Mouse (Mus musculus): ENCODE results near the gene Smad3. TPM values are rescaled to one million over a fixed set of nuclear protein-coding genes. Genes with fewer than 3 reads are reported as not detected.

The Smad3 gene
- polyA plus RNA-seq, 1 experiment from 2014 or later, result 11.8 TPM

DNA sequence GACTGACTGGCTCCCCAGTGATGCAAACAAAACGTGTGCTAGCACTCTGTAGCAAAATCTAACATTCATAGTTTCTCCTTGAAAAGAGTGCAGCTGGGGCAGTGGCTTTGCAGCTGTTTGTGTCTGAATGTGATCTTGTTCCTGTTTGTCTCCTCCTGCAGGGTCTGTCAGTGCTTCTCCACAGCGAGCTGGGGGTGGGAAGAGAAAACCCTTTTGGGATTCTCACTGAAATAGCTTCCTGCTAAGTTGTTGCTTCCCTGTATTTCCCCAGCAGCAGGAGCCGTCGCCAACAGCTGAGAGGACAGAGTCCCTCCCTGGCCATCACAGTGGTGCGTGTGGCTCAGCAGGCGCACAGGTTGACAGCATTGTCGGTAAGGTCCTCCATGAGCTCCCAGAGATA is 121.7 kb downstream of the Smad3 start:
- 83% methylated on average over 7 of the region's 7 CpGs for WGBS
- ATAC-seq (no peak), DNase-seq (ENCODE audit: low spot score) (no peak)
- Histone ChIP-seq H3K9me3 (ENCODE audit: low read length) (no peaks in the 10 kb centered on the region), H3K4me1 (ENCODE audit: insufficient read depth, low read depth, low read length) (no peaks in the 10 kb centered on the region), H3K27me3 (replicated peaks; ENCODE audit: insufficient read depth, low read length) (no peaks in the 10 kb centered on the region), H3K36me3 (ENCODE audit: insufficient read depth, low read length) (peaks cover 8% of the 10 kb centered on the region; the same call in 1 of the 2 replicates), H3K4me3 (ENCODE audit: low read depth, low read length) (no peak overlapping the region), H3K4me2 (replicated peaks; ENCODE audit: low read depth, low read length) (no peak overlapping the region), H3K9ac (replicated peaks; ENCODE audit: low read depth) (no peak overlapping the region), H3K27ac (ENCODE audit: low read length) (no peak overlapping the region)
- TF ChIP-seq CTCF (IDR thresholded peaks at IDR 0.05), result no peak
- no peak for TF ChIP-seq EP300 (IDR thresholded peaks at IDR 0.05)

DNA sequence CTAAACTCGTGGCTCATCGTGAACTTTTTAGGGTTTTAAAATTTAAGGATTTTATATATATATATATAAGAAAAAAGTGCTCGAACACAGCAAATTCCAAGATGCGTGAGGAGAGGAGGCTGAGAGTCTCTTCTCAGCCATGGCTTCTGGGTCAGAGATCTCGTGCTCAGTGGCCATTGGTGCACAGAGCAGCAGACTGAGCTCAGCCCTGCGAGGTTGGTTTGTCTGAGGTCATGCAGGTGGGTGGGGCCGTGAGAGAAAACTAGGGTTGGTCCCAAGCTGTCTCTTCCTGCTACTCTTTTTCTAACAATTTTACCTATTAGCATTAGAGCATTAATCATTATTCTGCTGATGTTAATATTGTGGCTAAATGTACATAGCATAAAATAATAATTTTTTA is 124.5 kb downstream of the Smad3 start:
- Histone ChIP-seq H3K9ac (replicated peaks; ENCODE audit: low read depth) (no peak overlapping the region), H3K4me3 (ENCODE audit: low read depth, low read length) (no peak overlapping the region), H3K27ac (ENCODE audit: low read length) (no peak overlapping the region), H3K4me2 (replicated peaks; ENCODE audit: low read depth, low read length) (no peak overlapping the region), H3K9me3 (ENCODE audit: low read length) (no peaks in the 10 kb centered on the region), H3K27me3 (replicated peaks; ENCODE audit: insufficient read depth, low read length) (no peaks in the 10 kb centered on the region), H3K36me3 (ENCODE audit: insufficient read depth, low read length) (peaks cover 8% of the 10 kb centered on the region; the same call in 1 of the 2 replicates), H3K4me1 (ENCODE audit: insufficient read depth, low read depth, low read length) (no peaks in the 10 kb centered on the region)
- DNase-seq (ENCODE audit: low spot score), result no peak
- peak; percentile 74 for ATAC-seq
- WGBS, result 46% methylated on average over 7 of the region's 7 CpGs
- TF ChIP-seq EP300 (IDR thresholded peaks at IDR 0.05) (no peak), CTCF (IDR thresholded peaks at IDR 0.05) (no peak)

- TF ChIP-seq CTCF (IDR thresholded peaks at IDR 0.05) (peak; percentile 48), EP300 (IDR thresholded peaks at IDR 0.05) (peak; percentile 74)
- no peaks in the 10 kb centered on the region for H3K4me1 ChIP-seq (ENCODE audit: insufficient read depth, low read depth, low read length)
- ATAC-seq (peak; percentile 81), DNase-seq (ENCODE audit: low spot score) (peak; percentile 65)
- 36% methylated on average over 11 of the region's 11 CpGs for WGBS
- H3K4me3 ChIP-seq (ENCODE audit: low read depth, low read length), result no peak overlapping the region
- H3K36me3 ChIP-seq (ENCODE audit: insufficient read depth, low read length), result peaks cover 8% of the 10 kb centered on the region; the same call in 1 of the 2 replicates
- no peaks in the 10 kb centered on the region for H3K9me3 ChIP-seq (ENCODE audit: low read length)
- H3K27ac ChIP-seq (ENCODE audit: low read length), result no peak overlapping the region
- H3K4me2 ChIP-seq (replicated peaks; ENCODE audit: low read depth, low read length), result no peak overlapping the region
- no peak overlapping the region for H3K9ac ChIP-seq (replicated peaks; ENCODE audit: low read depth)
- H3K27me3 ChIP-seq (replicated peaks; ENCODE audit: insufficient read depth, low read length), result no peaks in the 10 kb centered on the region
Measured at GRCm38 (mm10) chr9:63632924-63633323, 124.9 kb downstream of the Smad3 start.

DNA sequence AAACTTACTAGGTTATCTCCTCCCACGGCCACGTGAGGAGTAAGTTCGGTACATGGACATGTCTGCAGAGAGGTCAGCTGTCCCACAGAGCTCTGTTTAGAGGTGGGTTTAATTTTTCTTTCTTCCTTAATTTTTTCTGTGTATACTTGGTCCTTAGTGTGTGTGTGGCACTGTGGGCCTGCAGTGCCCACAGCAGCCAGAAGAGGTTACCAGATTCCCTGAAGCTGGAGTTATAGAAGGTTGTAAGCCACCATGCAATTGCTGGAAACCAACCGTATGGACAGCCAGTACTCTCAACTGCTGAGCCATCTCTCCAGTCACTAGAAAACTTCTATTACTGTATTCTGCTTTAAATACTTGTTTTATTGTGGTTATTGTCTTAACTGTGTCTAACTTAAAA is 125.7 kb downstream of the Smad3 start:
- H3K27me3 ChIP-seq (replicated peaks; ENCODE audit: insufficient read depth, low read length), result no peaks in the 10 kb centered on the region
- no peaks in the 10 kb centered on the region for H3K9me3 ChIP-seq (ENCODE audit: low read length)
- TF ChIP-seq CTCF (IDR thresholded peaks at IDR 0.05) (peak; percentile 44), EP300 (IDR thresholded peaks at IDR 0.05) (no peak)
- H3K27ac ChIP-seq (ENCODE audit: low read length), result no peak overlapping the region
- H3K9ac ChIP-seq (replicated peaks; ENCODE audit: low read depth), result no peak overlapping the region
- 92% methylated on average over 4 of the region's 4 CpGs for WGBS
- ATAC-seq (no peak), DNase-seq (ENCODE audit: low spot score) (no peak)
- H3K36me3 ChIP-seq (ENCODE audit: insufficient read depth, low read length), result peaks cover 8% of the 10 kb centered on the region; the same call in 1 of the 2 replicates
- no peaks in the 10 kb centered on the region for H3K4me1 ChIP-seq (ENCODE audit: insufficient read depth, low read depth, low read length)
- no peak overlapping the region for H3K4me2 ChIP-seq (replicated peaks; ENCODE audit: low read depth, low read length)
- no peak overlapping the region for H3K4me3 ChIP-seq (ENCODE audit: low read depth, low read length)

- WGBS, result 95% methylated on average over 9 of the region's 9 CpGs
Measured at GRCm38 (mm10) chr9:63625090-63625756, 132.6 kb downstream of the Smad3 start.

GRCm38 (mm10) chr9:63623895-63624569 is 133.8 kb downstream of the Smad3 start:
- Histone ChIP-seq H3K4me2 (replicated peaks; ENCODE audit: low read depth, low read length) (no peak overlapping the region), H3K4me1 (ENCODE audit: insufficient read depth, low read depth, low read length) (no peaks in the 10 kb centered on the region), H3K9me3 (ENCODE audit: low read length) (no peaks in the 10 kb centered on the region), H3K4me3 (ENCODE audit: low read depth, low read length) (no peak overlapping the region), H3K9ac (replicated peaks; ENCODE audit: low read depth) (no peak overlapping the region), H3K27ac (ENCODE audit: low read length) (no peak overlapping the region), H3K36me3 (ENCODE audit: insufficient read depth, low read length) (no peaks in the 10 kb centered on the region), H3K27me3 (replicated peaks; ENCODE audit: insufficient read depth, low read length) (no peaks in the 10 kb centered on the region)
- ATAC-seq (no peak), DNase-seq (ENCODE audit: low spot score) (no peak)
- WGBS, result 86% methylated on average over 15 of the region's 15 CpGs
- TF ChIP-seq CTCF (IDR thresholded peaks at IDR 0.05) (no peak), EP300 (IDR thresholded peaks at IDR 0.05) (no peak)

More at GRCm38 (mm10) chr9:63625090-63625756, 132.6 kb downstream of the Smad3 start:
- DNase-seq (ENCODE audit: low spot score) (no peak), ATAC-seq (no peak)
- no peak overlapping the region for H3K4me3 ChIP-seq (ENCODE audit: low read depth, low read length)
- no peak overlapping the region for H3K4me2 ChIP-seq (replicated peaks; ENCODE audit: low read depth, low read length)
- no peaks in the 10 kb centered on the region for H3K9me3 ChIP-seq (ENCODE audit: low read length)
- TF ChIP-seq EP300 (IDR thresholded peaks at IDR 0.05) (no peak), CTCF (IDR thresholded peaks at IDR 0.05) (no peak)
- H3K9ac ChIP-seq (replicated peaks; ENCODE audit: low read depth), result no peak overlapping the region
- no peaks in the 10 kb centered on the region for H3K36me3 ChIP-seq (ENCODE audit: insufficient read depth, low read length)
- no peaks in the 10 kb centered on the region for H3K27me3 ChIP-seq (replicated peaks; ENCODE audit: insufficient read depth, low read length)
- no peaks in the 10 kb centered on the region for H3K4me1 ChIP-seq (ENCODE audit: insufficient read depth, low read depth, low read length)
- H3K27ac ChIP-seq (ENCODE audit: low read length), result no peak overlapping the region
